Mouse (Mus musculus) layer of hippocampus, postnatal 14 days (tissue): Measurements from ENCODE around the gene D3Ertd254e. TPM values are rescaled to one million over a fixed set of nuclear protein-coding genes. Genes with fewer than 3 reads are reported as not detected.

Source experiments
- DNase-seq, 2 experiments: peaks; one replicate each; pipeline ENCODE4 v3.0.0; 2021 to 2022; ENCODE audit warnings: low spot score in 2 of 2, mixed read lengths in 1 of 2
- total RNA-seq, 2 experiments: library from RNA; stranded (reverse); gene quantifications; 2 replicates each; pipeline ENCODE4 v1.2.3; 2021

D3Ertd254e gene
- total RNA-seq, 2 experiments from 2014 or later = 14.3 to 14.7 TPM

DNA sequence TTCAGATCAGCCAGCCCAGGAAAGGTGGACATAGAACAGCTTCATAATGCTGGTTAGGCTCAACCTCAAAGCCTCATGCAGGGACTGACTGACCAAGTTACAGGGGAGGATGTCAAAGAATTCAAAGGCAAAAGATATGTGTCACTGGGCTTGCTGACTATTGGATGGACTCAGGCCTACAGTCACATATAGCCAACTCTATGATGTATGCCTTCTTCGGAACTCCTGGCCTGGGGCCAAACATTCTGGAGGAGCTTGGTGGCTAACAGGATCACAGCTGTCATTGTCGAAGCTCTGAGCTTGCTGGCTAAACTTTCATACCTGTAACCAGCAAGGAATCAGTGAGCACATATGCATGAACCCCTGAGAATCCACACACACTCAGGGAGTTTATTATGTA, 60.1 kb downstream of the D3Ertd254e start:
- DNase-seq = no peak

DNA sequence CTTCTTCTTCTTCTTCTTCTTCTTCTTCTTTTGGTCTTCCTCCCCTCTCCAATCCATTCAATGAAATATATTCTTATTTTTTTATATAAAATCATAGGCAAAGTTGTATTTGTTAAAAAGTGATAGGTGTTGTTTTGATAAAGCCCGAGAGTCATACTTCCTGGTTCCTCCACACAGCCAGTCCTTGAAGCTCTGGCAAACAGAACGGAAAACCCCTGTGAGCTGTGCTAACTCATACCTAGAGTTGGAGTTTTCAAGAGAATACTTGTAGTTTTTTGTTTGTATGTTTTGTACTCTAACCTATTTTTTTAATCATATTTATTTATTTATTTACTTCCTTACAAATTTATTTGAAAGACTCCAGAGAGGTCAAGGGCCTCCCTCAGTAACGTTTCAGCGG, 61.9 kb downstream of the D3Ertd254e start:
- DNase-seq = no peak

Other genes starting within 250 kb of the D3Ertd254e start
- gene Dcun1d1, start 213.6 kb upstream of the D3Ertd254e start, total RNA-seq = 10 to 100 TPM; 61.5 to 65.1 TPM
- 10 to 100 TPM; 34.3 to 45.2 TPM for gene Mccc1, start 150.3 kb upstream of the D3Ertd254e start, total RNA-seq
- gene Ccdc144b, start 97.5 kb upstream of the D3Ertd254e start, total RNA-seq = not detected
- gene Acad9, start 85.0 kb upstream of the D3Ertd254e start, total RNA-seq = 10 to 100 TPM; 42.1 to 45.4 TPM
- 1 to 10 TPM; 1.9 to 2.0 TPM for gene Qrfpr, start 71.3 kb downstream of the D3Ertd254e start, total RNA-seq